Mouse (Mus musculus) neural tube, embryonic 10.5 days (tissue): Measurements from ENCODE around the gene Klhl29.

Experiments used
- DNase-seq: peaks from one replicate; pipeline ENCODE4 v3.0.0-alpha.2; 2017; ENCODE audit warnings: low spot score; ENCODE audit errors: extremely low spot score

Gene Klhl29

GRCm38 (mm10) chr12:5223595-5223994 is 151.9 kb downstream of the Klhl29 start:
- no peak for DNase-seq

- DNase-seq, result no peak
Measured at GRCm38 (mm10) chr12:5222439-5223202, 152.9 kb downstream of the Klhl29 start.

DNA sequence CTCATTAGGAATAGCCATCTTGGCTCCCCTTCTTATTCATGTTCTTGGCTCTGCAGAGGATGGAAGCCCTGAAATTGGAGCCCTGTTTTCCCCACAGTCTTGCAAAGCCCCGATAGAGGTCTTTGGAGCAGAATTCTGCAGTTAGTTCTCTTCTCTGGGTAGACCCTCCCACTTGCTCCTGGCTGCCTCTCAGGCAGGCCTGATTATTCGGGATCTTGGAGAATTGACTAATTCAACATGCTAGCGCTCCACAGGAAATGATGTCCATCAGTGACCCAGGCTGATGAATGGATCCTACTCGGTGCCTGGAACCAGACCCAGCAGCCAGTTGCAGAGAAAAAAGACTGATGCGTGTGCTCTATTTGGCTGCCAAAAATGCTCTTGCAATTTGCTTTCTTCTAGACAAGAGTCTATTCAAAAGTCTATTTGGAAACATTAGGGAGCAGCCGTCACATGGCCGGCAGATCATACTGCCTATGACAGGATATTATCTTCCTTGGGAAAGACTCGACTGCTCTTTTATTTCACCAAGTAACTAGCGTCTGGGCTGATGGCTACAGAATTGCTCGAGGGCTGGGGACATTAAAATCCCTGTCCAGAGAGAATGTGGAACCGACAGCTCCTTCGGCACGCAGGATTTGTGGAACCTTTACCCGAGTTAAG is 155.4 kb downstream of the Klhl29 start:
- no peak for DNase-seq

DNA sequence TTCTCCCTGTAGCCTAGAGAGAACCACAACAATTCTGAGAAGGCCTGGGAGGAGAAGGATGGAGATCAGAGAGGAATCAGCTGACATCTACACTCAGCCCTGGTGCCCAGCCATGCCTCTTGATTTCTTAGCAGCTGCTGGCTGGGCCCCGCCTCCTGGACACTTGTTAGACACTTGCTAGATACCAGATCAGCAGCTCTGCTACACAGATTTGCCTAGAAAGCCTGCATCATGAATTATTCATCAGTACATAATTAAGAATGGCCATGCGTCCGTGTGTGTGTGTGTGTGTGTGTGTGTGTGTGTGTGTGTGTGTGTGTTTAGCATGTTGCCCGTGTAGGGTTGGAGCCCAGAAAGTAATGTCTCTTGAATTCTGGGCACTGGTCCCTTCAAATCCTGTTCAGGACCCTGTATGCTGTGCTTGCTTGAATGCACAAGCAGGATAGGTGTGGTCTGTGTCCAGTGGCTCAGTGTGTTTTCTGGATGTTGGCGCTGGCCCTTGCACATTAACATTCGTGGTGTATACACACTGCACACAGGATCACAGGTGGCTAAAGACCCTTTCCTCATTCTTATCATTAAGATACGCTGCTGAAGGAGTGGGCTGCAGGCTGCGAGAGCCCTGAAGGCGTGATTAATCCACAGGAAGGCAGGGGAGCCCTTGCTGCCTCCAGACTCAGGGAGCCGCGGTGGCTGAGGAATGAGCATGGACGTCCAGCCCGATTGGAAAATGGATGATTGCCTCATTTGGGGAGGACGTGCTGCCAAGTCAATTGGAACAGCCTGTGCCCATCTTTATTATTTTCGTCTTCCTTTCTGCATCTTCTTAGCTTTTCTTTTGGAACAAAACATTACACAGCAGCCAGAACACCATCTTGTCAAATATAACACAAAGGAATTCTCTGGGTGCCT is 159.4 kb downstream of the Klhl29 start:
- no peak for DNase-seq

- DNase-seq, result no peak
Measured at GRCm38 (mm10) chr12:5214266-5214665, 161.2 kb downstream of the Klhl29 start.

DNA sequence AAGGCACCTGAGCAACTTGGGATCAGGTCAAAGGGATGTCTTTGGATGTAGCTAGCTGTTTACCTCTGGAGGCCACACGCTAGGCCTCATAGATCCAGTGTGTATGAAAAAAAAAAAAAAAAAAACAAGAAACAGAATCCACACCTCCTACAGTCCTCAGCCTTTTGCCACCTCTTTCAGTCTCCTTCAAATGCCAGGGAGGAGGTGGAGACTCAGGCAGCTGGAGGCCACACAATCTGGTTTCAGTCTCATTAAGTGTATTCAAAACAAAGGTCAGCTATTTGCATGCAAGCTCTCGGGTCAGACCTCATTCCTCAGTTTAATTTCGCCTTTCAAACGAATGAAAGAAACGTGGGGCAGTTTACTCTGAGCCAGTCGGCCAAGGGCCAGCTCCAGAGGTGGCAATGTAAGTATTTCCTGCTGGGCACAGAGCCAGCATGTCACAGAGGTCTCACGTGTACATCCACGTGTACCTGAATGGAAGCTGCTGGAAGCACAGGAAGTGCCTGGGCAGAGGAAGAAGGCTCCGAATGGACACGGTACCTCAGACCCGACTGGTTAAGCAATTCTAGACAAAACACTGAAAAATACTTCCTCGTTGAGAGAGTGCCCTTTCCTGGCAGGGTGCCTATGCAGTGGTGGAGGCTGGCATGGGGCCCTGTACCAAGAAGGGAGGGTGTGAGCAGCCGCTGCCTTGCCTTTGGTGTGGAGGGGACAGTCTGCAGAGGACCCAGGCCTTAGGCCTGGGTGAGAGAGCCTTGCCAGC is 162.0 kb downstream of the Klhl29 start:
- no peak for DNase-seq

- no peak for DNase-seq
Measured at GRCm38 (mm10) chr12:5211884-5212283, 163.6 kb downstream of the Klhl29 start.

GRCm38 (mm10) chr12:5210786-5211185 is 164.7 kb downstream of the Klhl29 start:
- DNase-seq, result no peak

GRCm38 (mm10) chr12:5207941-5208905 is 167.3 kb downstream of the Klhl29 start:
- peak; percentile 60 for DNase-seq

- no peak for DNase-seq
Measured at GRCm38 (mm10) chr12:5207172-5207571, 168.3 kb downstream of the Klhl29 start.

DNA sequence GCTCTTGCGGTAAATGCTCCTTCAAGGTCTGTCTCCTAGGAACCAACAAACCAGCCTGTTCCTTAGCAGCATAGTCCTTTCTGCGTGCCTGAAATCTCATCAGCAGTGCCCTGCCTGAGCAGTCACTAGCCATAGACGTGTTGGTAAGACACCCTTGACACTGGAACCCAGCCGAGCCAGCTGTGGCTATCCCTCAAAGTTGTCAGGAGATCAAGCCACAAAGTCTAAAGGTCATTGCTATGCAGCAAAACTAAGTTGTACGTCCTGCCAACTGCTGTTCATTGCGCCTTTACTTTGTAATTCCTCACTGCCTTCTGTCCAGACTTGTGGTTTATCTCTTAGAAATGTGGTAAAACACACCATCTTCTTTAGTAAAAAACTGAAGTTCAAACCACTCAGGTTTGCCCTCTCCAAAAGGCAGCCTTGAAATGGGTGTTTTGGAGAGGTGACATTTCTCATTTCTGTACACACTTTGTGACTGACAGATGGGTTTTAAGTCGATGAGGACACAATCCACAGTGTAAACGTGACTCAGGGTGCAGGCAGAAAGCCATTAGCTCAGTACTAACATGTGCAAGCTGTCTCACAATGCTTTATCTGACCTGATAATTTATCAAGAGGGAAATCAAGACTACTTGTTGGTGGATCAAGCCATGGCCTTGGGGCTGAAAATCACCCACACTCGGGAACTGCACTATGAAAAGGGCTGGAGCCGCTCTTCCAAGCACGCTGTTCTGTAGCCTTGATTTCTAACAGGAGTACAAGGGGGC is 171.2 kb downstream of the Klhl29 start:
- DNase-seq, result no peak

GRCm38 (mm10) chr12:5203385-5203784 is 172.1 kb downstream of the Klhl29 start:
- DNase-seq, result no peak

DNA sequence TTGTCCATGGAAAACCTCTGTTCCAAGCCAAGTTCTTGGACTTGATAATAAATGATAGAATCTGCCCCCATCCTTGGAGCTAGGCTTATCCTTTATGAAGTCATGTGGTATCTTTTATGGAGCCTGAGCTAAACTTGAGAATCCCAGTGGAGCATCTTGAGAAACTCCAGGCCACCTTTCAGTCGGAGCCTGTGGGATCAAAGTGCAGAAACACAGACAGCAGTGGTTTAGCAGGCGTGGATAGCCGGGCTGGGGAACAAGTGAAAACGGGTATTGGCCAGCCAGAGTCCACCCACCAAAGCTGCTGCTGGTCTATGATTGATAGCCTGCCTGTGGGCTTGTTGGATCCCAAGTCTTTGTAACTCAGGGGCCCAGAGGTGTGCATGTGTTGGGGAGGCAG is 177.2 kb downstream of the Klhl29 start:
- DNase-seq, result no peak

DNA sequence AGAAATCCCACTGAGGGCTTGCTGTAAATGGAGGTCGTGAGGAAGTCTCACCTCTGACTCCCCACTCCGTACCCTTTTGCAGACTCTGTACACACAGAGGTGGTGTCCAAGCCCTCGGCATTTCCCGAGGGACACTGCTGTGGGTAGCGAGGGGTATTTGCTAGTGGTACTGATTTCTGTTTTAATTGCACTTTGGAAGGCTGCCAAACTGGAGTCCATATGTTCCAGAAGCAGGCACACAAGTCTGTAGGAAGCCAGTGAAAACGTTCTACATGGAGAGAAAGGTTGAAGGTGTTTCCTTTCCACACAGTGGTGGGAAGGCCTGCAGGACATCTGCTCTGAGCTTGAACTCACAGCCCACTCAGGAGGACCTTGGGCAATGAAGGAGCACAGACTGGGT is 181.3 kb downstream of the Klhl29 start:
- DNase-seq, result no peak

DNA sequence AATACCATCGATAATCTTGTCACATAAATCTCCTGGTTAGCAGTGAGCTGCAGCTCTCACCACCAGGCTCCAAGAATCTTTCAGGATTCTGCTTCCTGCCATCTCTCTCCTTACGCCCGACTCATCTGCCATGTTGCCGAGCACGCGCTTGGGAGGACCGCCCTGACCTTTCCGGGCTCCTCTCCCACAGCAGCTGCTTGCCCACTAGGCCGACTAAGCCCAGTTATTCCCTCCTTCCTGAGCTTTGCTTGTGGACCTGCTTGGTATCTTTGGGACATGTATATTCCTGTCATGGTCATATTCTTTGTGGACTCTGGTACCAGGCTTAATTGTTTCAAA is 183.1 kb downstream of the Klhl29 start:
- DNase-seq, result no peak

GRCm38 (mm10) chr12:5191628-5192379 is 183.7 kb downstream of the Klhl29 start:
- peak; percentile 59 for DNase-seq

DNA sequence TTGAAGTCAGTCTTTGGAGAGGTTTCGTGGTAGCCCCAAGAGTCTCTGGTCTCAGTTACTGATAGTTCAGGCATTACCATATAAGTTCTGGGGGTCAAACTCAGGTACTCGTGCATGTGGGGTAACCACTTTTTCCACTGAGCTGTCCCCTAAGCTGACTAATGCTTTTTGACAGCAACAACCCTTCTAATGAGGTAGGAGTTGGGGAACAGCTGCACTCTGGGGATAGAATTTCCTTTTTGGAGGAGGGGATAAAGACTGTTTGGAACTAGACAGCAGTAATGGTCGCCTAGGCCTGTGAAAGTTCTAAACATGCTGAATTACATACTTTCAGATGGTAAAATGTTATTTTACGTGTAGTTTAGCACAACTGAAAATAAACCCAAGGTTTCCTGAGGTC is 184.3 kb downstream of the Klhl29 start:
- no peak for DNase-seq

- DNase-seq, result peak; percentile 60
Measured at GRCm38 (mm10) chr12:5189446-5190150, 185.9 kb downstream of the Klhl29 start.
